Mouse (Mus musculus) lung, postnatal 0 days (tissue): ENCODE results near the gene Gpx7.

Experiments used
- CTCF ChIP-seq: IDR thresholded peaks from 2 replicates; pipeline ENCODE4 v1.5.1; 2016; ENCODE audit warnings: antibody characterized with exemption, mild to moderate bottlenecking
- EP300 ChIP-seq: IDR thresholded peaks from 2 replicates; pipeline ENCODE4 v1.6.1; 2016; ENCODE audit warnings: antibody characterized with exemption, mild to moderate bottlenecking, control low read depth

GRCm38 (mm10) chr4:108392558-108392957 is 14.2 kb downstream of the Gpx7 start:
- TF ChIP-seq CTCF = no peak
- TF ChIP-seq EP300 = no peak
